Comparison of ENCODE assay signal across 9 mouse cellular contexts in genomic region chr8:120644663-120645062, GRCm38 (mm10). TPM values are rescaled to one million over a fixed set of nuclear protein-coding genes. Genes with fewer than 3 reads are reported as not detected.
DNase-seq lines count a peak whose midpoint lies in the region; ATAC-seq lines count a peak whose summit lies in the region.
"Had no signal": no experiment of that assay in that cellular context is flagged by ENCODE, and none has a peak within 500 bp of the region (broad histone marks: within the 10 kb centered on the region; RNA-seq: fewer than 3 reads in every experiment).

No protein-coding gene starts in this region.

- no peaks in the 10 kb centered on the region for H3K4me1 ChIP-seq in kidney, embryonic 14.5 days (ENCODE audit: control insufficient read depth, insufficient read depth, low read length)
- H3K4me1 ChIP-seq in midbrain, embryonic 15.5 days: no peaks in the 10 kb centered on the region

- peak; percentile 35 for DNase-seq in kidney, adult 18-20 months
- DNase-seq in adrenal gland, postnatal 25 days: peak; percentile 80
- peak; percentile 55 to 81 for DNase-seq in frontal cortex, adult 2 months (ENCODE audit: extremely low spot score in 1 of 2, low spot score in 1 of 2)
- DNase-seq in layer of hippocampus, adult 18-20 months (ENCODE audit: low spot score in 2 of 2): peak; percentile 70 to 77
- DNase-seq in thymus, postnatal 36 days: no peak
- DNase-seq in embryo, embryonic 10 days (ENCODE audit: low spot score): no peak

- no peak overlapping the region for H3K4me3 ChIP-seq in kidney, embryonic 14.5 days (ENCODE audit: low read length)
- no peak overlapping the region for H3K4me3 ChIP-seq in midbrain, embryonic 15.5 days
- H3K4me3 ChIP-seq: heart, embryonic 13.5 days had no signal

- no peaks in the 10 kb centered on the region for H3K27me3 ChIP-seq in kidney, embryonic 14.5 days (ENCODE audit: control insufficient read depth, insufficient read depth, low read length)
- no peaks in the 10 kb centered on the region for H3K27me3 ChIP-seq in midbrain, embryonic 15.5 days (replicated peaks)
- H3K27me3 ChIP-seq: heart, embryonic 13.5 days had no signal

- 76% methylated on average over 7 of the region's 7 CpGs for WGBS in kidney, embryonic 14.5 days
- 83% methylated on average over 7 of the region's 7 CpGs for WGBS in midbrain, embryonic 15.5 days

- no peaks in the 10 kb centered on the region for H3K9me3 ChIP-seq in kidney, embryonic 14.5 days (ENCODE audit: control insufficient read depth, low read length)
- no peaks in the 10 kb centered on the region for H3K9me3 ChIP-seq in midbrain, embryonic 15.5 days
- H3K9me3 ChIP-seq: heart, embryonic 13.5 days had no signal

- no peak overlapping the region for H3K4me2 ChIP-seq in kidney, embryonic 14.5 days (replicated peaks; ENCODE audit: low read depth, low read length)
- no peak overlapping the region for H3K4me2 ChIP-seq in midbrain, embryonic 15.5 days
- H3K4me2 ChIP-seq: heart, embryonic 13.5 days had no signal

- no peak overlapping the region for H3K9ac ChIP-seq in kidney, embryonic 14.5 days (ENCODE audit: low read depth, low read length)
- H3K9ac ChIP-seq in midbrain, embryonic 15.5 days: no peak overlapping the region
- H3K9ac ChIP-seq: heart, embryonic 13.5 days had no signal

- H3K36me3 ChIP-seq in kidney, embryonic 14.5 days (ENCODE audit: control insufficient read depth, insufficient read depth, low read length): no peaks in the 10 kb centered on the region
- H3K36me3 ChIP-seq in midbrain, embryonic 15.5 days (replicated peaks): no peaks in the 10 kb centered on the region
- H3K36me3 ChIP-seq: heart, embryonic 13.5 days had no signal

- no peak for ATAC-seq in kidney, embryonic 14.5 days (ENCODE audit: low FRiP score, low TSS enrichment)
- peak; percentile 79 for ATAC-seq in midbrain, embryonic 15.5 days (replicated peaks)

- H3K27ac ChIP-seq in kidney, embryonic 14.5 days (ENCODE audit: low read depth, low read length): no peak overlapping the region
- no peak overlapping the region for H3K27ac ChIP-seq in midbrain, embryonic 15.5 days
- H3K27ac ChIP-seq: heart, embryonic 13.5 days had no signal

RNA-seq across cellular contexts. Expression of gene 1190005I06Rik, which starts 2.8 kb away (rescaled TPM):
- polyA plus RNA-seq in kidney, embryonic 14.5 days (2014; fragmentation: Nextera tagmentation; extraction: Ambion mirVana): 2.0 and 2.6 TPM in 2 replicates
- total RNA-seq in adrenal gland, postnatal 25 days (2021): 11.3 and 12.3 TPM in 2 replicates
- polyA plus RNA-seq in frontal cortex, adult 2 months (2012; rRNA removed): 7.7 TPM in 2 replicates
- 10 to 100 TPM; 17.4 to 17.6 TPM for total RNA-seq in layer of hippocampus, adult 18-20 months (2021)
- 18.1 and 20.1 TPM in 2 replicates for polyA plus RNA-seq in midbrain, embryonic 15.5 days (2015; fragmentation: Nextera tagmentation; extraction: Ambion mirVana)

RNA-seq across cellular contexts. Expression of gene Gm27021, which starts 23.2 kb away (rescaled TPM):
- 3.6 and 3.7 TPM in 2 replicates for polyA plus RNA-seq in kidney, embryonic 14.5 days (2014; fragmentation: Nextera tagmentation; extraction: Ambion mirVana)
- total RNA-seq in adrenal gland, postnatal 25 days (2021): not detected in 2 replicates
- polyA plus RNA-seq in frontal cortex, adult 2 months (2012; rRNA removed): 1.4 and 2.6 TPM in 2 replicates
- 1 to 10 TPM; 1.4 to 2.0 TPM for total RNA-seq in layer of hippocampus, adult 18-20 months (2021)
- 6.6 and 6.8 TPM in 2 replicates for polyA plus RNA-seq in midbrain, embryonic 15.5 days (2015; fragmentation: Nextera tagmentation; extraction: Ambion mirVana)

RNA-seq across cellular contexts. Expression of gene Cox4i1, which starts 23.4 kb away (rescaled TPM):
- 968 and 1,059 TPM in 2 replicates for polyA plus RNA-seq in kidney, embryonic 14.5 days (2014; fragmentation: Nextera tagmentation; extraction: Ambion mirVana)
- 1,243 and 1,285 TPM in 2 replicates for total RNA-seq in adrenal gland, postnatal 25 days (2021)
- polyA plus RNA-seq in frontal cortex, adult 2 months (2012; rRNA removed): 2,082 and 2,130 TPM in 2 replicates
- total RNA-seq in layer of hippocampus, adult 18-20 months (2021): 1,000 to 10,000 TPM; 1,117 to 1,130 TPM
- polyA plus RNA-seq in midbrain, embryonic 15.5 days (2015; fragmentation: Nextera tagmentation; extraction: Ambion mirVana): 1,028 and 1,049 TPM in 2 replicates

RNA-seq across cellular contexts. Expression of gene Emc8, which starts 23.7 kb away (rescaled TPM):
- 297 and 328 TPM in 2 replicates for polyA plus RNA-seq in kidney, embryonic 14.5 days (2014; fragmentation: Nextera tagmentation; extraction: Ambion mirVana)
- total RNA-seq in adrenal gland, postnatal 25 days (2021): 84.6 and 90.1 TPM in 2 replicates
- polyA plus RNA-seq in frontal cortex, adult 2 months (2012; rRNA removed): 53.2 and 59.4 TPM in 2 replicates
- 10 to 100 TPM; 74.7 to 96.9 TPM for total RNA-seq in layer of hippocampus, adult 18-20 months (2021)
- polyA plus RNA-seq in midbrain, embryonic 15.5 days (2015; fragmentation: Nextera tagmentation; extraction: Ambion mirVana): 98.0 and 115 TPM in 2 replicates

RNA-seq across cellular contexts. Expression of gene Gins2, which starts 55.6 kb away (rescaled TPM):
- 118 and 145 TPM in 2 replicates for polyA plus RNA-seq in kidney, embryonic 14.5 days (2014; fragmentation: Nextera tagmentation; extraction: Ambion mirVana)
- total RNA-seq in adrenal gland, postnatal 25 days (2021): 12.2 and 12.4 TPM in 2 replicates
- 3.1 and 3.2 TPM in 2 replicates for polyA plus RNA-seq in frontal cortex, adult 2 months (2012; rRNA removed)
- 1 to 10 TPM; 3.5 to 4.2 TPM for total RNA-seq in layer of hippocampus, adult 18-20 months (2021)
- 15.3 and 16.5 TPM in 2 replicates for polyA plus RNA-seq in midbrain, embryonic 15.5 days (2015; fragmentation: Nextera tagmentation; extraction: Ambion mirVana)

Comparison
In these comparisons a context has a peak if more than half of its experiments do, and no peak if none do; other contexts are left out.
1. DNase-seq: peak in kidney, adult 18-20 months (single experiment), adrenal gland, postnatal 25 days (single experiment), frontal cortex, adult 2 months (2 of 2) and layer of hippocampus, adult 18-20 months (2 of 2); none in thymus, postnatal 36 days (0 of 2) and embryo, embryonic 10 days (single experiment).